Mouse (Mus musculus): Measurements from ENCODE around the gene Frmd8. TPM values are rescaled to one million over a fixed set of nuclear protein-coding genes. Genes with fewer than 3 reads are reported as not detected.

Frmd8 gene
- total and polyA plus RNA-seq, 3 experiments, result 22.8 to 34.4 TPM; not detected in 1

- Histone ChIP-seq H3K79me2 (ENCODE audit: control insufficient read depth, insufficient read depth, low read length, poor library complexity) (peaks cover 28% of the 10 kb centered on the region), H3K27me3 (ENCODE audit: control insufficient read depth in 1 of 2, insufficient read depth in 2 of 2, low read length in 2 of 2) (no peaks in the 10 kb centered on the region), H3K4me1 (ENCODE audit: control insufficient read depth in 1 of 2, insufficient read depth in 2 of 2, low read length in 2 of 2) (peaks cover 9 to 25% of the 10 kb centered on the region in 2 experiments), H3K9ac (ENCODE audit: control insufficient read depth, low read depth, low read length, poor library complexity, severe bottlenecking) (no peak overlapping the region), H3K27ac (ENCODE audit: control insufficient read depth, low read depth, low read length) (no peak overlapping the region), H3K4me3 (ENCODE audit: control insufficient read depth in 1 of 2, insufficient read depth in 1 of 2, low read depth in 2 of 2, low read length in 2 of 2) (no peak overlapping the region), H3K36me3 (ENCODE audit: control insufficient read depth in 1 of 2, insufficient read depth in 2 of 2, low read length in 2 of 2) (peaks cover 0 to 23% of the 10 kb centered on the region in 2 experiments; a peak in 3 of 4 replicates), H3K9me3 (replicated peaks; ENCODE audit: insufficient read depth, low read length) (no peaks in the 10 kb centered on the region)
- TF ChIP-seq POLR2AphosphoS5 (IDR thresholded peaks at IDR 0.05; ENCODE audit: borderline replicate concordance, low read depth, low read length) (peak; percentile 23), GATA1 (IDR thresholded peaks at IDR 0.05; ENCODE audit: low read depth, low read length) (no peak)
- DNase-seq (ENCODE audit: low read depth, low spot score), result no peak
Observed at GRCm38 (mm10) chr19:5839317-5840085, 35.6 kb downstream of the Frmd8 start.

GRCm38 (mm10) chr19:5838892-5839165 is 36.2 kb downstream of the Frmd8 start:
- DNase-seq (ENCODE audit: low read depth, low spot score), result no peak
- H3K27ac ChIP-seq (ENCODE audit: control insufficient read depth, low read depth, low read length), result no peak overlapping the region
- peaks cover 0 to 23% of the 10 kb centered on the region in 2 experiments; a peak in 3 of 4 replicates for H3K36me3 ChIP-seq (ENCODE audit: control insufficient read depth in 1 of 2, insufficient read depth in 2 of 2, low read length in 2 of 2)
- peaks cover 21% of the 10 kb centered on the region for H3K79me2 ChIP-seq (ENCODE audit: control insufficient read depth, insufficient read depth, low read length, poor library complexity)
- no peaks in the 10 kb centered on the region for H3K9me3 ChIP-seq (replicated peaks; ENCODE audit: insufficient read depth, low read length)
- H3K4me3 ChIP-seq (ENCODE audit: control insufficient read depth in 1 of 2, insufficient read depth in 1 of 2, low read depth in 2 of 2, low read length in 2 of 2), result no peak overlapping the region
- no peak overlapping the region for H3K9ac ChIP-seq (ENCODE audit: control insufficient read depth, low read depth, low read length, poor library complexity, severe bottlenecking)
- no peaks in the 10 kb centered on the region for H3K27me3 ChIP-seq (ENCODE audit: control insufficient read depth in 1 of 2, insufficient read depth in 2 of 2, low read length in 2 of 2)
- TF ChIP-seq POLR2A (IDR thresholded peaks at IDR 0.05; ENCODE audit: control insufficient read depth in 1 of 2, insufficient read depth in 1 of 2, low read depth in 1 of 2, low read length in 2 of 2, poor library complexity in 1 of 2), result no peak
- TF ChIP-seq NRF1 (IDR thresholded peaks at IDR 0.05; ENCODE audit: insufficient read depth, low read depth, low read length, poor library complexity, severe bottlenecking), result no peak
- TF ChIP-seq BHLHE40 (IDR thresholded peaks at IDR 0.05; ENCODE audit: borderline replicate concordance, low read depth, low read length), result no peak
- no peak for TF ChIP-seq RAD21 (IDR thresholded peaks at IDR 0.05; ENCODE audit: low read depth, low read length)
- TF ChIP-seq NELFE (IDR thresholded peaks at IDR 0.05; ENCODE audit: low read depth, low read length), result no peak
- TF ChIP-seq JUND (IDR thresholded peaks at IDR 0.05; ENCODE audit: low read depth, low read length), result no peak
- no peak for TF ChIP-seq ZC3H11A (IDR thresholded peaks at IDR 0.05; ENCODE audit: low read depth, low read length)
- no peak for TF ChIP-seq ETS1 (IDR thresholded peaks at IDR 0.05; ENCODE audit: low read depth, low read length)
- TF ChIP-seq SIN3A (IDR thresholded peaks at IDR 0.05; ENCODE audit: low read length), result no peak
- TF ChIP-seq RCOR1 (IDR thresholded peaks at IDR 0.05; ENCODE audit: low read depth, low read length), result no peak
- no peak for TF ChIP-seq TBP (IDR thresholded peaks at IDR 0.05; ENCODE audit: low read depth, low read length)
- TF ChIP-seq MYC (IDR thresholded peaks at IDR 0.05; ENCODE audit: low read depth, low read length), result no peak
- TF ChIP-seq MAX (IDR thresholded peaks at IDR 0.05; ENCODE audit: low read length), result no peak
- peaks cover 9 to 25% of the 10 kb centered on the region in 2 experiments for H3K4me1 ChIP-seq (ENCODE audit: control insufficient read depth in 1 of 2, insufficient read depth in 2 of 2, low read length in 2 of 2)
